Mouse (Mus musculus) left cerebral cortex, adult 18-20 months (tissue): ENCODE measurements around the gene Mapk10. TPM values are rescaled to one million over a fixed set of nuclear protein-coding genes. Genes with fewer than 3 reads are reported as not detected.
"Not testable (repeated sequence)": the region's sequence is repeated elsewhere in the genome, so short reads cannot be mapped to it uniquely, and the experiment has no call there.

Experiments
- DNase-seq, 2 experiments: peaks; one replicate each; pipeline ENCODE4 v3.0.0; 2021 to 2022; ENCODE audit warnings: low spot score in 2 of 2, mixed read lengths in 1 of 2
- total RNA-seq, 2 experiments: library from RNA; stranded (reverse); gene quantifications; 2 replicates each; pipeline ENCODE4 v1.2.3; 2021

Mapk10 gene
- total RNA-seq, 2 experiments from 2014 or later: 521 to 526 TPM

GRCm38 (mm10) chr5:102977138-102977537 lies 234.0 kb downstream of the Mapk10 start:
- no peak for DNase-seq

GRCm38 (mm10) chr5:102976540-102976939 lies 234.6 kb downstream of the Mapk10 start:
- no peak for DNase-seq

- DNase-seq: no peak
Measured at GRCm38 (mm10) chr5:102974400-102974799, 236.7 kb downstream of the Mapk10 start.

- DNase-seq: no peak
Measured at GRCm38 (mm10) chr5:102964396-102964795, 246.7 kb downstream of the Mapk10 start.

GRCm38 (mm10) chr5:102953414-102953813 lies 257.7 kb downstream of the Mapk10 start:
- DNase-seq: peak; percentile 23 to 41

GRCm38 (mm10) chr5:102952918-102953317 lies 258.2 kb downstream of the Mapk10 start:
- no peak for DNase-seq

- no peak for DNase-seq
Measured at GRCm38 (mm10) chr5:102947061-102947711, 263.9 kb downstream of the Mapk10 start.

- DNase-seq: peak; percentile 34 to 37
Measured at GRCm38 (mm10) chr5:102946625-102947024, 264.5 kb downstream of the Mapk10 start.

- DNase-seq: not testable (repeated sequence)
Measured at GRCm38 (mm10) chr5:102943864-102944630, 267.1 kb downstream of the Mapk10 start.

- no peak for DNase-seq
Measured at GRCm38 (mm10) chr5:102930161-102930560, 281.0 kb downstream of the Mapk10 start.

GRCm38 (mm10) chr5:102926786-102927185 lies 284.3 kb downstream of the Mapk10 start:
- DNase-seq: no peak

- DNase-seq: no peak
Measured at GRCm38 (mm10) chr5:102920199-102920598, 290.9 kb downstream of the Mapk10 start.

- DNase-seq: no peak
Measured at GRCm38 (mm10) chr5:102905441-102906211, 305.5 kb downstream of the Mapk10 start.

- DNase-seq: no peak
Measured at GRCm38 (mm10) chr5:102904066-102904465, 307.1 kb downstream of the Mapk10 start.

GRCm38 (mm10) chr5:102903487-102903886 lies 307.6 kb downstream of the Mapk10 start:
- DNase-seq: no peak

- no peak for DNase-seq
Measured at GRCm38 (mm10) chr5:102901176-102901575, 310.0 kb downstream of the Mapk10 start.

- DNase-seq: no peak
Measured at GRCm38 (mm10) chr5:102899680-102900215, 311.4 kb downstream of the Mapk10 start.

GRCm38 (mm10) chr5:102898301-102898700 lies 312.8 kb downstream of the Mapk10 start:
- DNase-seq: no peak

- DNase-seq: no peak
Measured at GRCm38 (mm10) chr5:102892226-102892625, 318.9 kb downstream of the Mapk10 start.

- DNase-seq: no peak
Measured at GRCm38 (mm10) chr5:102889163-102889488, 322.0 kb downstream of the Mapk10 start.

- DNase-seq: no peak
Measured at GRCm38 (mm10) chr5:102888482-102889162, 322.5 kb downstream of the Mapk10 start.
